Mouse (Mus musculus) hindbrain, embryonic 11.5 days (tissue): ENCODE data around the gene Olfr460. TPM values are rescaled to one million over a fixed set of nuclear protein-coding genes. Genes with fewer than 3 reads are reported as not detected.

Source experiments
- ATAC-seq: fragments of 200-750 bp; cut with Nextera tagmentation; 2 replicates; pipeline ENCODE4 v1.8.0; 2017; ENCODE audit warnings: mild to moderate bottlenecking, moderate TSS enrichment, moderate library complexity; ENCODE audit not compliant: low FRiP score
- DNase-seq: peaks from one replicate; pipeline ENCODE4 v3.0.0-alpha.2; 2015; ENCODE audit warnings: low spot score
- H3K27ac ChIP-seq: fragments of 300-500 bp; sonication (generic); 2 replicates; pipeline ENCODE4 v1.5.1; 2014; ENCODE audit warnings: mild to moderate bottlenecking, low read depth, low read length
- H3K27me3 ChIP-seq: fragments of 300-500 bp; sonication (generic); 2 replicates; pipeline ENCODE4 v1.6.1; 2014; ENCODE audit warnings: mild to moderate bottlenecking, low read length, moderate library complexity, mixed read lengths; ENCODE audit not compliant: control insufficient read depth, insufficient read depth
- H3K36me3 ChIP-seq: fragments of 300-500 bp; sonication (generic); 2 replicates; pipeline ENCODE4 v1.6.1; 2014; ENCODE audit warnings: mild to moderate bottlenecking, low read length, moderate library complexity, mixed read lengths; ENCODE audit not compliant: control insufficient read depth, insufficient read depth
- H3K4me1 ChIP-seq: fragments of 300-500 bp; sonication (generic); replicated peaks from 2 replicates; pipeline ENCODE4 v1.6.1; 2014; ENCODE audit warnings: low read length, mixed read lengths; ENCODE audit not compliant: control insufficient read depth, insufficient read depth
- H3K4me2 ChIP-seq: fragments of 300-500 bp; sonication (generic); replicated peaks from 2 replicates; pipeline ENCODE4 v1.6.1; 2014; ENCODE audit warnings: mild to moderate bottlenecking, low read depth, low read length
- H3K4me3 ChIP-seq: fragments of 300-500 bp; sonication (generic); 2 replicates; pipeline ENCODE4 v1.5.1; 2014; ENCODE audit warnings: low read depth, low read length
- H3K9ac ChIP-seq: fragments of 300-500 bp; sonication (generic); 2 replicates; pipeline ENCODE4 v1.6.1; 2014; ENCODE audit warnings: low read depth, low read length
- H3K9me3 ChIP-seq: fragments of 300-500 bp; sonication (generic); 2 replicates; pipeline ENCODE4 v1.6.1; 2016; ENCODE audit warnings: low read length; ENCODE audit not compliant: control insufficient read depth
- WGBS: fragments of 180-500 bp; shearing (Covaris S2); extraction: QIAGEN DNeasy Blood & Tissue Kit; methylation state at CpG from one replicate; pipeline ENCODE4 v1.1.7; 2014; 5-methylcytosine and 5-hydroxymethylcytosine counted together
- polyA plus RNA-seq: library from polyadenylated mRNA; unstranded; fragments of >200 nt; fragmentation: Nextera tagmentation; extraction: Ambion mirVana; gene quantifications from 2 replicates; pipeline ENCODE4 v1.2.1, GENCODE M21; 2014

Gene Olfr460
- polyA plus RNA-seq = not detected in 2 replicates

GRCm38 (mm10) chr6:40569187-40569586 lies at the start of gene Olfr460:
Gene Olfr460, plus strand, starts transcription at chr6:40569487.
- no peaks in the 10 kb centered on the region for H3K9me3 ChIP-seq
- no peak within 1 kb of the TSS for H3K4me2 ChIP-seq
- H3K4me3 ChIP-seq = no peak within 1 kb of the TSS
- no peak within 1 kb of the TSS for H3K27ac ChIP-seq
- no peak for ATAC-seq
- no peaks in the 10 kb centered on the region for H3K4me1 ChIP-seq
- DNase-seq = no peak
- no peaks in the 10 kb centered on the region for H3K27me3 ChIP-seq
- H3K36me3 ChIP-seq = no peaks in the 10 kb centered on the region
- 86% methylated on average over 3 of the region's 3 CpGs for WGBS
- H3K9ac ChIP-seq = no peak within 1 kb of the TSS

GRCm38 (mm10) chr6:40544690-40545089 lies 24.6 kb upstream of the Olfr460 start:
- DNase-seq = no peak
- no peak for ATAC-seq
- Histone ChIP-seq H3K4me2 (no peak overlapping the region), H3K9ac (no peak overlapping the region), H3K4me3 (no peak overlapping the region), H3K9me3 (no peaks in the 10 kb centered on the region), H3K4me1 (no peaks in the 10 kb centered on the region), H3K27me3 (no peaks in the 10 kb centered on the region), H3K36me3 (no peaks in the 10 kb centered on the region), H3K27ac (no peak overlapping the region)
- WGBS = 83% methylated on average over 10 of the region's 10 CpGs

- Histone ChIP-seq H3K9ac (no peak within 1 kb of the TSS), H3K27ac (no peak within 1 kb of the TSS), H3K4me1 (no peaks in the 10 kb centered on the region), H3K27me3 (no peaks in the 10 kb centered on the region), H3K9me3 (no peaks in the 10 kb centered on the region), H3K36me3 (no peaks in the 10 kb centered on the region), H3K4me3 (no peak within 1 kb of the TSS), H3K4me2 (no peak within 1 kb of the TSS)
- DNase-seq (no peak), ATAC-seq (no peak)
- 76% methylated on average over 2 of the region's 2 CpGs for WGBS
These were observed 14.3 kb upstream of the Olfr460 start, which contains the start of gene Olfr461 for GRCm38 (mm10) chr6:40554950-40555349. Gene Olfr461, minus strand, starts transcription at chr6:40555050.

GRCm38 (mm10) chr6:40573618-40574017 lies 4.3 kb downstream of the Olfr460 start:
- Histone ChIP-seq H3K36me3 (no peaks in the 10 kb centered on the region), H3K27me3 (no peaks in the 10 kb centered on the region), H3K27ac (no peak overlapping the region), H3K4me2 (no peak overlapping the region), H3K4me1 (no peaks in the 10 kb centered on the region), H3K9ac (no peak overlapping the region), H3K9me3 (no peaks in the 10 kb centered on the region), H3K4me3 (no peak overlapping the region)
- no peak for DNase-seq
- no peak for ATAC-seq
- 91% methylated on average over 3 of the region's 3 CpGs for WGBS

- Histone ChIP-seq H3K4me2 (no peak overlapping the region), H3K36me3 (no peaks in the 10 kb centered on the region), H3K27ac (no peak overlapping the region), H3K9ac (no peak overlapping the region), H3K4me3 (no peak overlapping the region), H3K27me3 (no peaks in the 10 kb centered on the region), H3K4me1 (no peaks in the 10 kb centered on the region), H3K9me3 (no peaks in the 10 kb centered on the region)
- WGBS = 82% methylated on average over 1 of the region's 1 CpGs
- ATAC-seq (no peak), DNase-seq (no peak)
These were observed 7.0 kb downstream of the Olfr460 start for GRCm38 (mm10) chr6:40576305-40576704.

GRCm38 (mm10) chr6:40584336-40584735 lies 15.0 kb downstream of the Olfr460 start:
- no peak for ATAC-seq
- Histone ChIP-seq H3K9me3 (no peaks in the 10 kb centered on the region), H3K4me1 (no peaks in the 10 kb centered on the region), H3K4me2 (no peak overlapping the region), H3K27me3 (no peaks in the 10 kb centered on the region), H3K4me3 (no peak overlapping the region), H3K9ac (no peak overlapping the region), H3K36me3 (no peaks in the 10 kb centered on the region), H3K27ac (no peak overlapping the region)
- WGBS = 93% methylated on average over 6 of the region's 6 CpGs
- no peak for DNase-seq

- H3K4me1 ChIP-seq = no peaks in the 10 kb centered on the region
- H3K4me3 ChIP-seq = no peak within 1 kb of the TSS
- WGBS = 88% methylated on average over 5 of the region's 5 CpGs
- H3K36me3 ChIP-seq = no peaks in the 10 kb centered on the region
- no peak within 1 kb of the TSS for H3K27ac ChIP-seq
- DNase-seq (no peak), ATAC-seq (no peak)
- no peaks in the 10 kb centered on the region for H3K27me3 ChIP-seq
- no peaks in the 10 kb centered on the region for H3K9me3 ChIP-seq
- no peak within 1 kb of the TSS for H3K9ac ChIP-seq
- no peak within 1 kb of the TSS for H3K4me2 ChIP-seq
These were observed 16.4 kb downstream of the Olfr460 start, which contains the start of gene Clec5a for GRCm38 (mm10) chr6:40585645-40586044. Gene Clec5a, minus strand, starts transcription at chr6:40585821.

GRCm38 (mm10) chr6:40588346-40588745 lies 19.1 kb downstream of the Olfr460 start:
- DNase-seq (no peak), ATAC-seq (no peak)
- Histone ChIP-seq H3K9me3 (no peaks in the 10 kb centered on the region), H3K4me1 (no peaks in the 10 kb centered on the region), H3K4me3 (no peak overlapping the region), H3K9ac (no peak overlapping the region), H3K27ac (no peak overlapping the region), H3K27me3 (no peaks in the 10 kb centered on the region), H3K36me3 (no peaks in the 10 kb centered on the region), H3K4me2 (no peak overlapping the region)
- 93% methylated on average over 2 of the region's 2 CpGs for WGBS

- no peaks in the 10 kb centered on the region for H3K27me3 ChIP-seq
- no peak overlapping the region for H3K27ac ChIP-seq
- H3K4me1 ChIP-seq = no peaks in the 10 kb centered on the region
- H3K9ac ChIP-seq = no peak overlapping the region
- DNase-seq = no peak
- 82% methylated on average over 3 of the region's 3 CpGs for WGBS
- H3K4me3 ChIP-seq = no peak overlapping the region
- no peak overlapping the region for H3K4me2 ChIP-seq
- H3K36me3 ChIP-seq = no peaks in the 10 kb centered on the region
- ATAC-seq = no peak
- no peaks in the 10 kb centered on the region for H3K9me3 ChIP-seq
These were observed 25.7 kb downstream of the Olfr460 start for GRCm38 (mm10) chr6:40594804-40595550.
